Mouse (Mus musculus) ES-Bruce4 (cell line): ENCODE measurements around the gene AC161166.1. TPM values are rescaled to one million over a fixed set of nuclear protein-coding genes. Genes with fewer than 3 reads are reported as not detected.
A peak's percentile ranks its signal among the peaks of the same experiment; 100 is the strongest.
"Not testable (repeated sequence)": the region's sequence is repeated elsewhere in the genome, so short reads cannot be mapped to it uniquely, and the experiment has no call there.

ENCODE experiments used
- H3K27ac ChIP-seq: 2 replicates; pipeline ENCODE4 v1.5.1; 2012; ENCODE audit warnings: low read length, inconsistent platforms; ENCODE audit not compliant: insufficient read depth
- H3K27me3 ChIP-seq: 2 replicates; pipeline ENCODE4 v1.6.1; 2012; ENCODE audit warnings: mild to moderate bottlenecking, low read length, inconsistent platforms; ENCODE audit not compliant: control insufficient read depth, poor library complexity, insufficient read depth, severe bottlenecking
- H3K36me3 ChIP-seq: 2 replicates; pipeline ENCODE4 v1.6.1; 2012; ENCODE audit warnings: inconsistent platforms, mild to moderate bottlenecking, low read length, moderate library complexity; ENCODE audit not compliant: control insufficient read depth, poor library complexity, insufficient read depth, severe bottlenecking
- H3K4me1 ChIP-seq: one replicate; pipeline ENCODE4 v1.8.1; 2011; ENCODE audit warnings: low read length; ENCODE audit not compliant: control insufficient read depth, insufficient read depth
- H3K4me3 ChIP-seq: 2 replicates; pipeline ENCODE4 v1.5.1; 2011; ENCODE audit warnings: low read depth, mild to moderate bottlenecking, low read length
- H3K9ac ChIP-seq: 2 replicates; pipeline ENCODE4 v1.6.1; 2012; ENCODE audit warnings: low read depth, mild to moderate bottlenecking, inconsistent platforms; ENCODE audit not compliant: poor library complexity, severe bottlenecking
- H3K9me3 ChIP-seq: replicated peaks from 2 replicates; pipeline ENCODE4 v1.6.1; 2012; ENCODE audit warnings: mild to moderate bottlenecking, low read length, inconsistent platforms; ENCODE audit not compliant: control insufficient read depth, poor library complexity, insufficient read depth, severe bottlenecking
- CTCF ChIP-seq: IDR thresholded peaks from one replicate; pipeline ENCODE4 v1.8.1; 2011; ENCODE audit warnings: low read depth, low read length
- EP300 ChIP-seq: IDR thresholded peaks from 2 replicates; pipeline ENCODE4 v1.6.1; 2011; ENCODE audit warnings: low read depth, low read length; ENCODE audit not compliant: insufficient read depth
- POLR2A ChIP-seq: IDR thresholded peaks from one replicate; pipeline ENCODE4 v1.8.1; 2011; ENCODE audit warnings: low read length; ENCODE audit not compliant: insufficient read depth
- polyA plus RNA-seq: library from polyadenylated mRNA; stranded (reverse); fragments of >200 nt; gene quantifications from 2 replicates; pipeline ENCODE4 v1.2.4, GENCODE M21; 2011; ENCODE audit warnings: low read depth; ENCODE audit not compliant: missing spikeins, insufficient read depth, insufficient read length

The AC161166.1 gene
- polyA plus RNA-seq, 1 experiment: not detected

DNA sequence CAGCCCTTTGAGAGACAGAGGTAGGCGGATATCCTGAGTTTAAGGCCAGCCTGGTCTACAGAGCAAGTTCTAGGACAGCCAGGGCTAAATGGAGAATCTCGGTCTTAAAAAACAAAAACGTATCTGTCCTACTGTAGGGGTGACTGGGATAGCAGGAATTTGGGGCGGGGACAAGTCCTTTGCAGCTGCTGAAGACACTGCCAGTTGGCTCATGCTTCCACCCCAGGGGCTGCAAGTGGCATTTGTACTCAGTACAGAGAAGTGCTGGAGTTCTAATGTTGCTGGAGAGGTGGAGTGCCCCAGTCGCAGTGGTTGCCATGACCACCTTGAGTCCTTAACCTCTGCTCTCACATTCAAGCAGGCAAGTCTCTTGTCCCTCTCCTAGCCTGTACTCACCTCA lies 10.6 kb upstream of the AC161166.1 start:
- H3K27me3 ChIP-seq: no peaks in the 10 kb centered on the region
- H3K9me3 ChIP-seq: no peaks in the 10 kb centered on the region
- peaks cover 10% of the 10 kb centered on the region for H3K4me1 ChIP-seq
- no peak overlapping the region for H3K4me3 ChIP-seq
- H3K9ac ChIP-seq: no peak overlapping the region
- H3K36me3 ChIP-seq: no peaks in the 10 kb centered on the region
- H3K27ac ChIP-seq: no peak overlapping the region
- TF ChIP-seq POLR2A: no peak
- no peak for TF ChIP-seq EP300
- TF ChIP-seq CTCF: no peak

DNA sequence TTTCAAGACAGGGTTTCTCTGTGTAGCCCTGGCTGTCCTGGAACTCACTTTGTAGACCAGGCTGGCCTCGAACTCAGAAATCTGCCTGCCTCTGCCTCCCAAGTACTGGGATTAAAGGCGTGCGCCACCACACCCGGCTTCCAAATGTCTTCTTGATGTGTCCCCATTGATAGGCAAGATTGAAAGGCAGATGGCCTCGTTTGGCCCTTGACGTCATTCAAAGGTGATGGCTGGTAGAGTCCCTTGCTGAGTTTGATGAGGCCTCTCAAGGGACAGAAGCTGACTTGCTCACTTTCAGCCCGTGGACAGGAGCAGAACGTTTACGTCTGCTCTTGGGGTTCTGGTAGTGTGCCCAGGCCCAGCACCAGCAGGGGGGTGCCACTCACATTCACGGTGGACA lies 7.8 kb upstream of the AC161166.1 start:
- not testable (repeated sequence) for H3K9me3 ChIP-seq, H3K9ac ChIP-seq, H3K27me3 ChIP-seq, H3K36me3 ChIP-seq, H3K27ac ChIP-seq, H3K4me3 ChIP-seq
- peaks cover 18% of the 10 kb centered on the region for H3K4me1 ChIP-seq

GRCm38 (mm10) chr7:24519130-24519529 lies 6.9 kb upstream of the AC161166.1 start:
- Histone ChIP-seq H3K27ac (no peak overlapping the region), H3K4me1 (peaks cover 18% of the 10 kb centered on the region), H3K27me3 (no peaks in the 10 kb centered on the region), H3K4me3 (no peak overlapping the region), H3K36me3 (no peaks in the 10 kb centered on the region), H3K9me3 (no peaks in the 10 kb centered on the region), H3K9ac (no peak overlapping the region)
- TF ChIP-seq EP300 (peak; percentile 76; the same call in 1 of the 2 replicates), POLR2A (no peak), CTCF (no peak)

DNA sequence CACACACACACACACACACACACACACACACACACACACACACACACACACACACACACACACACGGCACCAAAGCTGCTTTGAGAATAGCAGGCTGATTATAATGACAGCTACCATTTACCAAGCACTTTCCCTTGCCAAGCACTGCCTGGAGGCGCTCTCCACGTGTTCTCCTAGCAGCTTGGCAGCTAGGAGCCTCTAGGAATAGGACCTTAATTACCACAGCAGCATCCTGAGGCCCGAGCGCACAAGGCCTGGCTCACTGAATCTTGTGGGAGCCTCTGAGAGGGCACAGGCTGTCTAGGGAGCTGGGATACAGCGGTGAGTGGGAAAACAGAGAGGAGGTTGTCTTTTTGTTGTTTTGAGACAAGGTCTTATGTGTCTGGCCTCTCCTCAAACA lies 5.4 kb upstream of the AC161166.1 start:
- H3K9me3 ChIP-seq: no peaks in the 10 kb centered on the region
- no peaks in the 10 kb centered on the region for H3K36me3 ChIP-seq
- peaks cover 14% of the 10 kb centered on the region for H3K4me1 ChIP-seq
- H3K27me3 ChIP-seq: no peaks in the 10 kb centered on the region
- TF ChIP-seq CTCF (no peak), EP300 (no peak), POLR2A (no peak)
- no peak overlapping the region for H3K4me3 ChIP-seq
- H3K27ac ChIP-seq: peak overlapping the region; percentile 55
- no peak overlapping the region for H3K9ac ChIP-seq

GRCm38 (mm10) chr7:24517077-24517476 lies 4.8 kb upstream of the AC161166.1 start:
- no peak overlapping the region for H3K9ac ChIP-seq
- H3K27me3 ChIP-seq: no peaks in the 10 kb centered on the region
- no peak overlapping the region for H3K4me3 ChIP-seq
- peaks cover 14% of the 10 kb centered on the region for H3K4me1 ChIP-seq
- peak overlapping the region; percentile 55 for H3K27ac ChIP-seq
- H3K9me3 ChIP-seq: no peaks in the 10 kb centered on the region
- no peaks in the 10 kb centered on the region for H3K36me3 ChIP-seq
- TF ChIP-seq CTCF (no peak), EP300 (peak; percentile 66; the same call in 1 of the 2 replicates)

- peak; percentile 5; the same call in 1 of the 2 replicates for TF ChIP-seq EP300
- TF ChIP-seq CTCF: peak; percentile 54
- not testable (repeated sequence) for H3K4me3 ChIP-seq, H3K27ac ChIP-seq, H3K36me3 ChIP-seq, H3K27me3 ChIP-seq, H3K9me3 ChIP-seq, H3K9ac ChIP-seq
- peaks cover 14% of the 10 kb centered on the region for H3K4me1 ChIP-seq
Measured at GRCm38 (mm10) chr7:24516319-24516718, 4.1 kb upstream of the AC161166.1 start.

DNA sequence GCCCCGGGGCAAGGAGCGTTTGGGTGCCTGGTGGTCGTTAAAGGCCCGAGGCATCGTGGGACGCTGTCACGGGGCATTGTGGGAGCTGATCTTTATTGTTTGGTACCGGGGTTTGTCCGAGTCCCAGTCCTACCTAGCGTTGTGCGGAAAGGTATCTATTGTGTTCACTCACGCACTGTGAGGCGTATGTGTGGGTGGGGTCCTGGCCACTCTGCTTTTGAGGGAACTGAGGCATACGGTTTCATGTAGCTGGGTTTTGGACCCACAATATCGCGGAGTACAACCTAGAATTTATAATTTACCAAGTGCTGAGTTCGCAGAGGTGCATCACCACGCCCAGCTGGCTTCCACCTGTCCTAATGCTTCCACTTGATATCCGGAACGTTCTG lies 4.5 kb downstream of the AC161166.1 start:
- H3K36me3 ChIP-seq: no peaks in the 10 kb centered on the region
- peak overlapping the region; percentile 78 for H3K27ac ChIP-seq
- H3K9ac ChIP-seq: peak overlapping the region; percentile 84
- TF ChIP-seq EP300: no peak
- no peaks in the 10 kb centered on the region for H3K9me3 ChIP-seq
- no peaks in the 10 kb centered on the region for H3K27me3 ChIP-seq
- H3K4me1 ChIP-seq: peaks cover 2% of the 10 kb centered on the region
- peak overlapping the region; percentile 94 for H3K4me3 ChIP-seq
